Mouse (Mus musculus) stomach, postnatal 0 days (tissue): ENCODE data around the gene Amigo3. TPM values are rescaled to one million over a fixed set of nuclear protein-coding genes. Genes with fewer than 3 reads are reported as not detected.

Source experiments
- ATAC-seq: fragments of 200-750 bp; cut with Nextera tagmentation; 2 replicates; pipeline ENCODE4 v1.8.0; 2017; ENCODE audit not compliant: low FRiP score, low TSS enrichment
- DNase-seq: peaks from one replicate; pipeline ENCODE4 v3.0.0-alpha.2; 2016; ENCODE audit warnings: low spot score
- H3K27ac ChIP-seq: fragments of 300-500 bp; sonication (generic); replicated peaks from 2 replicates; pipeline ENCODE4 v1.5.1; 2014; ENCODE audit warnings: mild to moderate bottlenecking, control low read depth
- H3K27me3 ChIP-seq: fragments of 300-500 bp; sonication (generic); 2 replicates; pipeline ENCODE4 v1.6.1; 2014; ENCODE audit warnings: low read length; ENCODE audit not compliant: control insufficient read depth, insufficient read depth
- H3K36me3 ChIP-seq: fragments of 300-500 bp; sonication (generic); 2 replicates; pipeline ENCODE4 v1.6.1; 2014; ENCODE audit warnings: low read length, mixed read lengths; ENCODE audit not compliant: control insufficient read depth, insufficient read depth
- H3K4me1 ChIP-seq: fragments of 300-500 bp; sonication (generic); replicated peaks from 2 replicates; pipeline ENCODE4 v1.6.1; 2014; ENCODE audit warnings: antibody characterized with exemption; ENCODE audit not compliant: control insufficient read depth, insufficient read depth
- H3K4me2 ChIP-seq: fragments of 300-500 bp; sonication (generic); replicated peaks from 2 replicates; pipeline ENCODE4 v1.6.1; 2014; ENCODE audit warnings: low read depth, mild to moderate bottlenecking, control low read depth, moderate library complexity
- H3K4me3 ChIP-seq: fragments of 300-500 bp; sonication (generic); 2 replicates; pipeline ENCODE4 v1.5.1; 2014; ENCODE audit warnings: low read depth, low read length, control low read depth
- H3K9ac ChIP-seq: fragments of 300-500 bp; sonication (generic); 2 replicates; pipeline ENCODE4 v1.6.1; 2014; ENCODE audit warnings: mild to moderate bottlenecking, low read length, control low read depth, mixed read lengths
- H3K9me3 ChIP-seq: fragments of 300-500 bp; sonication (generic); 2 replicates; pipeline ENCODE4 v1.6.1; 2016; ENCODE audit warnings: low read length; ENCODE audit not compliant: control insufficient read depth
- CTCF ChIP-seq: IDR thresholded peaks from 2 replicates; pipeline ENCODE4 v1.5.1; 2016; ENCODE audit warnings: antibody characterized with exemption, low read depth, mild to moderate bottlenecking, moderate library complexity
- EP300 ChIP-seq: optimal IDR thresholded peaks from 2 replicates; pipeline ENCODE3; 2016; ENCODE audit warnings: antibody characterized with exemption
- WGBS: fragments of 180-500 bp; shearing (Covaris S2); extraction: QIAGEN DNeasy Blood & Tissue Kit; methylation state at CpG from one replicate; pipeline ENCODE4 v1.1.7; 2014; 5-methylcytosine and 5-hydroxymethylcytosine counted together
- polyA plus RNA-seq: library from polyadenylated mRNA; unstranded; fragments of >200 nt; fragmentation: Nextera tagmentation; extraction: Ambion mirVana; gene quantifications from 2 replicates; pipeline ENCODE4 v1.2.1, GENCODE M21; 2015

Gene Amigo3
- polyA plus RNA-seq, 1 experiment from 2014 or later = 2.8 TPM

GRCm38 (mm10) chr9:108020741-108021140, 32.2 kb upstream of the Amigo3 start:
- no peaks in the 10 kb centered on the region for H3K27me3 ChIP-seq
- no peak overlapping the region for H3K27ac ChIP-seq
- H3K9ac ChIP-seq = no peak overlapping the region
- no peak overlapping the region for H3K4me3 ChIP-seq
- no peaks in the 10 kb centered on the region for H3K4me1 ChIP-seq
- ATAC-seq = no peak
- TF ChIP-seq EP300 (no peak), CTCF (no peak)
- no peaks in the 10 kb centered on the region for H3K9me3 ChIP-seq
- no peak for DNase-seq
- WGBS = 91% methylated on average over 1 of the region's 1 CpGs
- H3K4me2 ChIP-seq = no peak overlapping the region
- H3K36me3 ChIP-seq = peaks cover 4% of the 10 kb centered on the region; the same call in 1 of the 2 replicates

- ATAC-seq (no peak), DNase-seq (no peak)
- H3K27ac ChIP-seq = no peak overlapping the region
- no peak overlapping the region for H3K4me3 ChIP-seq
- H3K27me3 ChIP-seq = no peaks in the 10 kb centered on the region
- no peak overlapping the region for H3K4me2 ChIP-seq
- H3K9me3 ChIP-seq = no peaks in the 10 kb centered on the region
- no peak overlapping the region for H3K9ac ChIP-seq
- no peaks in the 10 kb centered on the region for H3K4me1 ChIP-seq
- WGBS = 85% methylated on average over 3 of the region's 3 CpGs
- TF ChIP-seq EP300 (no peak), CTCF (no peak)
- H3K36me3 ChIP-seq = peaks cover 4% of the 10 kb centered on the region; the same call in 1 of the 2 replicates
Measured at GRCm38 (mm10) chr9:108023216-108023615, 29.7 kb upstream of the Amigo3 start.

- H3K4me1 ChIP-seq = no peaks in the 10 kb centered on the region
- no peak overlapping the region for H3K4me3 ChIP-seq
- TF ChIP-seq EP300 (no peak), CTCF (peak; percentile 53)
- no peak for DNase-seq
- WGBS = 94% methylated on average over 3 of the region's 3 CpGs
- no peaks in the 10 kb centered on the region for H3K9me3 ChIP-seq
- no peak overlapping the region for H3K9ac ChIP-seq
- H3K27ac ChIP-seq = no peak overlapping the region
- H3K36me3 ChIP-seq = peaks cover 4% of the 10 kb centered on the region; the same call in 1 of the 2 replicates
- no peak for ATAC-seq
- no peak overlapping the region for H3K4me2 ChIP-seq
- no peaks in the 10 kb centered on the region for H3K27me3 ChIP-seq
Measured at GRCm38 (mm10) chr9:108026584-108026983, 26.4 kb upstream of the Amigo3 start.

DNA sequence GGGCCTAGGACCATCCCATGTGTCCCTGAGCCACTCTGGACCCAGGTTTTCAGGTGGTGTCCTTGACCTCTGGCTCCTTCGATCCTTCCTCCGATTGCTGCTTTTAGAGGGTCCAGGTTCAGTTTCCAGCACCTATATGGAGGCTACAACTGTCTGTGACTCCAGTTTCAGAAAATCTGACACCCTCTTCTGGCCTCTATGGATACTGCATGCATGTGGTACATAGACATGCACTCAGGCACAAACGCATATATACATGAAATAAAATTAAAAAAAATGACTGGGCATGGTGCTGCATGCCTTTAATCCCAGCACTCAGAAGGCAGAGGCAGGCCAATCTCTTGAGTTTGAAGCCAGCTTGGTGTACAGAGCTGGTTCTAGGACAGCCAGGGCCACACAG, 25.1 kb upstream of the Amigo3 start:
- Histone ChIP-seq H3K27me3 (no peaks in the 10 kb centered on the region), H3K4me3 (no peak overlapping the region), H3K4me1 (no peaks in the 10 kb centered on the region), H3K9me3 (no peaks in the 10 kb centered on the region), H3K27ac (no peak overlapping the region), H3K4me2 (no peak overlapping the region), H3K36me3 (peaks cover 9% of the 10 kb centered on the region), H3K9ac (no peak overlapping the region)
- 97% methylated on average over 3 of the region's 3 CpGs for WGBS
- TF ChIP-seq CTCF = 0 out of 2 replicates have a peak, but pooled peaks have one; percentile 17
- TF ChIP-seq EP300 = no peak
- no peak for ATAC-seq
- no peak for DNase-seq

DNA sequence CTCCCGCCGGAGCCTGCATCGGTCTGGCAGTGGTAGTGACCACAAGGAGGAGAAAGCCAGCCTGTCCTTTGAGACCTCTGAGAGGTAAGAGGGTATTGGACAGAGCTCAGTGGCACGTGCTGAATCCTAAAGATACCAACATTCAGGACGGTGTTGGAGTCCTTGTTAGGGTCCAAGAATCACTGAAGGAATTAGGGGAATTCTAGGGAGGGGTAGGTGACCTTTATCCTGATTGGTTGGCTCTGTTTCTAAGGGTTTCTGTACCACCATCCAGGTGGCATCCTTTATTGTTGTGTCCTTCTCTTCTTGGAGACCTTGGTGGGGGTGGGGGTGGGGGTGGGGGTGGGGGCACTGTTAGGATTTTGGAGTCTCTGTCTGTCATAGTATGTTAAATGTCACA, 20.8 kb upstream of the Amigo3 start:
- Histone ChIP-seq H3K36me3 (peaks cover 6% of the 10 kb centered on the region), H3K27me3 (no peaks in the 10 kb centered on the region), H3K9me3 (no peaks in the 10 kb centered on the region), H3K9ac (no peak overlapping the region), H3K4me1 (no peaks in the 10 kb centered on the region), H3K4me2 (no peak overlapping the region), H3K4me3 (no peak overlapping the region), H3K27ac (no peak overlapping the region)
- 91% methylated on average over 5 of the region's 5 CpGs for WGBS
- DNase-seq (no peak), ATAC-seq (no peak)
- TF ChIP-seq EP300 (no peak), CTCF (no peak)

DNA sequence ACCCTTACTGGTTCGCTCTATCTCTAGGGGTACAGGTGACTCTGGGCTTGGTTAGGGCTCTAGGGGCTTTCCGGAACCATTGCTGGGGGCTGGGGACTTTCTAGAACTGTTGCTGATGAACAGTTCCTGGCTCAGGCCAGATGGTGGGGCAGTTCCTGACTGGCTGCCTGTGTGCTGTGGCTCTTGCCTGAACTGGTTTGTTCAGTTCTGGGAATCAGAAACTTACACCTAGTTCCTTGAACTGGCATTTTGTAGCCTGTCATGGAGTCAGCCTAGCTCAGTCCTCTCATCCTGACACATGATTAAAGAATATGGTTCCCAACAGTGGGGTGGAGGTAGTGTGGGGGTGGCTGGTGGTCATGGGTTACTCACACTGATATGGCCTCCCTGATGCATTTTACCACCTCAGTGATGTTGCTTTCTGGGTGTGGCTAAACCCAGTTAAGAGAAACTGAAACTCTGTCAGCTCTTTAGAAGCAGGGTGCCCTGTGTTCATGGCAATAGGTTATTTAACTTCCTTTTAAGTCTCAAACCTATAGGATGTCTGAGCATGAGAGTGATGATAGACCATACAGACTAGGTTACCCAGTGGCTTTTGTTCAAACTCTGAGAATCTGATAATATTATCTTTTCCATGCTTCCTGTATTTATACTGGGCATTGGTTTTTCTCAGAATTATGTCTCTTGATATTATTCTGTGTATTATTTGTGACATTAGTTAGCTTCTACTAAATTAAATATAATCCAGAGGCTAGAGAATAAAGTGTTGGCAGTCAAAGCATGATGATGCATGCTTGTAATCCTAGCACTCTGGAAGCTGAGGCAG, 17.4 kb upstream of the Amigo3 start:
- H3K36me3 ChIP-seq = peaks cover 6% of the 10 kb centered on the region
- 93% methylated on average over 2 of the region's 2 CpGs for WGBS
- peak; percentile 65 for TF ChIP-seq CTCF
- TF ChIP-seq EP300 = peak; percentile 39

More for the DNA sequence above, 17.4 kb upstream of the Amigo3 start:
- H3K27ac ChIP-seq = peak overlapping the region; percentile 61
- no peaks in the 10 kb centered on the region for H3K4me1 ChIP-seq
- peak; percentile 97 for ATAC-seq
- DNase-seq = peak; percentile 65
- H3K9me3 ChIP-seq = no peaks in the 10 kb centered on the region
- H3K4me3 ChIP-seq = no peak overlapping the region
- H3K9ac ChIP-seq = no peak overlapping the region
- no peaks in the 10 kb centered on the region for H3K27me3 ChIP-seq
- no peak overlapping the region for H3K4me2 ChIP-seq
